Mouse (Mus musculus) c-Kit-positive CD71-positive TER-119-negative erythroid progenitor cells, embryonic 14.5 days (primary cell): ENCODE measurements around the gene Wdr5.

Experiments
- DNase-seq: peaks from one replicate; pipeline ENCODE4 v3.0.0-alpha.2; 2013; ENCODE audit warnings: low read depth

The Wdr5 gene

GRCm38 (mm10) chr2:27552620-27553287, 37.8 kb downstream of the Wdr5 start:
- DNase-seq = peak; percentile 44

GRCm38 (mm10) chr2:27554308-27554707, 39.4 kb downstream of the Wdr5 start:
- DNase-seq = no peak

GRCm38 (mm10) chr2:27556921-27557320, 42.0 kb downstream of the Wdr5 start:
- DNase-seq = no peak

DNA sequence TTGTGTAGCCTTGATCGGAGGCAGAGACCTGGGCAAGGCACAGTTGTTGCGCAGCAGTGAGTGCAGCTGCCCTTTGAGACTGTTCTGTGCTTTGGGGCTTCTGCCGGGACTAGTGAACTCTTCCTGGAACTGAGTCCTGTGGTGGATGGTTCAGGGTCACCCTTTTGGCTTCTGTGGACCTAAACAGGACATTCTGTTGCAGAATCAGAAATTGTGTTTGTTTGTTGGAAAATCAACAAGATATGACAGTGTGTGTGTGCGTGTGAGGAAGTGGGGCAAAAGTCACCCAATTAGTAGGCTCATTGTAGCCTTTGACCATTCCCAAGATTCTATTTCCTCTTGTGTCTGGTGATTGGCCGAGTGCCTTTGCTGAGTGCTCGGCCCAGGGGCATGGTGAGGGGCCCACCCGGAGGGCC, 45.8 kb downstream of the Wdr5 start:
- DNase-seq = no peak

DNA sequence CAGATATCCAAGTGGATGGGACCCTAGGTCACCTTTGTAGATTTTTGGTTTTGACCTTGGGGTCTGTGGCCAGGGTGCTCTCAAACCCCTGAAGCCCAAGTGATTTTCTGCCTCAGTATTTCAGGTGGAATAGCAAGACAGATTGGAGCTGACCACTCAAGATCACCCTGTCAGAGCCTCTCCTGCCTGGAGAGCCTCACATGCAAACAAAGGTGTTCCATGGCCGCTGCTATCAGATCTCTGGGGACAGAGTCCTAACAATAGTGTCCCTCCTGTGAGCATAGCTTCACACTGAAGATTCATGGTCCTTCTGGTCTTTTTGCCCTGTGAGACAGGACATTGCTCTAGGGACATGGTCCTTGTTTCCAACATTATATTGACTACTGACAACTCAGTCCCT, 46.2 kb downstream of the Wdr5 start:
- no peak for DNase-seq

- DNase-seq = no peak
Measured at GRCm38 (mm10) chr2:27561829-27562228, 46.9 kb downstream of the Wdr5 start.

DNA sequence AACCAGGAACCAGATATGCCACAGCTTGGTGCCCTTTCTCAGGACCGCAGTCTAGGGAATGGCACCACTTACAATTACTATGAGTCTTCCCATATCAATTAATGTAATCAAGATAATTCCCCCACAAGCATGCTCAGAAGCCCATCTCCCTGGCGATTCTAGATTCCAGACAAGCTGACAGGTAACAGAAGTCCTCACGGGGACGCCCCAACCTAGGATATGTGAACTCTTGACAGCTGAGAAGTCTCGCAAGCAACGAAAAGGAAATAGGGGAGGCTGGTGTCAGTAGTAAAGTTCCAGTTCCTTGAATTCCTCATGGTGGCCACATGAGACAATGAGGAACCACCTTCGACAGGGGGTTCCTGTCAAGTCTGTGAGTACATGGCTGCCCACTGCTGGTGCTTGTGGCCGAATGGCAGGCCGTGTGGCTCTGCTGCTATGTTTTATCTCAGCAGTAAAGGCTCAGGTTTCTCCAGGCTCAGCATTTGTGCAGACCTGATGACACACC, 48.7 kb downstream of the Wdr5 start:
- DNase-seq = no peak

- DNase-seq = no peak
Measured at GRCm38 (mm10) chr2:27564694-27565093, 49.7 kb downstream of the Wdr5 start.

- no peak for DNase-seq
Measured at GRCm38 (mm10) chr2:27565316-27566103, 50.6 kb downstream of the Wdr5 start.

- no peak for DNase-seq
Measured at GRCm38 (mm10) chr2:27570856-27571255, 55.9 kb downstream of the Wdr5 start.

GRCm38 (mm10) chr2:27572261-27572793, 57.4 kb downstream of the Wdr5 start:
- no peak for DNase-seq

GRCm38 (mm10) chr2:27572928-27573627, 58.1 kb downstream of the Wdr5 start:
- no peak for DNase-seq

- DNase-seq = no peak
Measured at GRCm38 (mm10) chr2:27573628-27573966, 58.6 kb downstream of the Wdr5 start.

- DNase-seq = no peak
Measured at GRCm38 (mm10) chr2:27576416-27576815, 61.5 kb downstream of the Wdr5 start.

DNA sequence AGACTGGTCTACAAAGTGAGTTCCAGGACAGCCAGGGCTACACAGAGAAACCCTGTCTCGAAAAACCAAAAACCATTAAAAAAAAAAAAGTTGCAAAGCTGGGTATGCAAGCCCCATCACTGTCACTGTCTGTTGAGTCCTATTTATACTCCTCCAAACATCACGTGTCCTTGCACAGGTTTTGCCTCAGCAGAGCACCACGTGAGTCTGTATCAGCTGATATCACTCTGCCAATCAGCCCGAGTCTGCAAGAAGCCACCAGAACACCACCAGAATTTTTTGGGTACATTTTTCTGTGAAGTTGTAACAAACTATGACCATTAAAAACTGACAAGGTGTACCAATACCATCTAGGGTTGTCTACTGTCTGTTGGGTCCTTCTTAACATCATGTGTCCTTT, 63.6 kb downstream of the Wdr5 start:
- DNase-seq = no peak

DNA sequence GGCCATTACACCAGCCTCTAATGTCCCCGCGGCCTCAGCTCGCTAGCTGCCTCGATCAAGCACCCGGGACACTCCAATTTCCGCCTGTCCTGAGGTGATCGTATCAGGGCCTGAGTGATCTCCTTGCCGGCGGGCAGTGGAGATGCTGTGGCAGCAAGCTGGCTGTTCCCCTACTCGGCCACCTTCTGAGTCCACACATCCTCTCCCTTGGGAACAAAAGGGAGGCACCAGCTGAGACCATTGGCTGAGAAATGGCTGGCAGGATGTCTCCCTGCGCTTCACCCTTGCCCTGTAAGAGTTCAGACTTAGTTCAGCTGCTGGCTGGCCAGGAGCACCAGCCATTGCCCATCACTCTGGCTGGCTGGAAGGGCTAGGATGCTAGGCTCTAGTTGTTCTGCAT, 67.2 kb downstream of the Wdr5 start:
- no peak for DNase-seq

DNA sequence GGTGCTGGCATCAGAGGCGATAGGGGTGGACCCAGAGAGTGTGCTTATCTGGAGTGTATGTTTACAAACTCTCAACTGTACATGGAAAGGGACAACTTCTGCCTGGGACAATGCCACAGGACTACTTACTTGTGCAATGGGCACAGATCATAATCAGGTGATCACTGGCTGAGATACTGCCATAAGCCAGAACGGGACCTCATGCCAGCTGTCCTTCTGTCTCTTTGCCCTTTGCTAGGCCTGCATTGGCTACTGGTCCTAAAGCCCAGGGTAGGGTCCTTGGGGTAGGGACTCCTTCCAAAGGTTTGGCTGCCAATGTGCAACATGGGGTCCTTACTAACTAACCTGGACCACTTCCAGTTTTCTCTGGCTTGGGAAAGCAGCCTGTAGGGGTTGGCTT, 68.1 kb downstream of the Wdr5 start:
- DNase-seq = no peak

- DNase-seq = no peak
Measured at GRCm38 (mm10) chr2:27584546-27584945, 69.6 kb downstream of the Wdr5 start.
